Mouse (Mus musculus) kidney, adult 11 months (tissue): ENCODE measurements around the gene Tmem54.

Source experiments
- DNase-seq: peaks from one replicate; pipeline ENCODE4 v3.0.0; 2022

Tmem54 gene

DNA sequence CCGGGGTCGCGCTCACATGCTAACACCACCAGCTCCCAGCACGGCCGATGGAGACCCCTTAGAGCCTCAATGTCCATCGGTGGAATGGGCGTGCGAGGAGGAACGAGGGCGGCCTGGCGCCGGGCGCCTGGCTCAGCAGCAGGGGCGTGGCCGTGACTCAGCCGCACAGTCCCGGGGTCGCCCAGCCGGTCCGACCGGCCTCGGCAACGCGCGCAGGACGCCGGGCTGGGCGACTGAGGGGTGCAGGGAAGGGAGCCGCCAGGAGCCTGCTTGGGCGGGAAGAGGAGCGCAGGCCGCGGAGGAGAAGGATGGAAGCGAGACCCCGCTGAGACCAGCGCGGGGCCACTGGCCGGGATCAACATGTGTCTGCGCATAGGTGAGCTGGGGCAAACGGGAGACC lies at the start of gene Tmem54:
Gene Tmem54 (plus strand): TSS at position 193 of the 400 bp plus-strand sequence.
- no peak for DNase-seq

DNA sequence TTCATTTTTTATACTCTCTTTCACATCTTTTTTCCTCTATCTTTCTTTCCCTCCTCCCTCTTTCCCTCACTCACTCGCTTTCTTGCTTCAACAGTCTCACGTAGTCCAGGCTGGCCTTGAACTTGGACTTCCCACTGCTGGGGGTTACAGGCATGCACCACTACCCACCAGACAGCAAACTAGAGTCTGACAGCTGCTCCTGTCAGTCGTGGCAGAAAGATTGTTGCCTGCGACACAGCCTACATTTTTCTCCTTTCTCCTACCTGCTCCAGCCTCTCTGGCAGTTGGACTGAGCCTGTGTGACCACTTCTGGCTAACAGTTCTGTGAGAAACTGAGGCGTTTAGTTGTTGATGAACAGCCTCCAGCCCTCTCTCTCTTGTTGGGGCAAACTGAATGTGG lies 49.8 kb upstream of the Tmem54 start:
- no peak for DNase-seq

- DNase-seq: peak; percentile 96
These were observed 47.7 kb upstream of the Tmem54 start for GRCm38 (mm10) chr4:129057533-129058206.

- peak; percentile 36 for DNase-seq
These were observed 46.9 kb upstream of the Tmem54 start, which contains the start of gene Rnf19b for GRCm38 (mm10) chr4:129058207-129059092. Gene Rnf19b, plus strand, starts transcription at chr4:129058271.

GRCm38 (mm10) chr4:129059125-129059551 lies 46.2 kb upstream of the Tmem54 start:
- DNase-seq: peak; percentile 31

DNA sequence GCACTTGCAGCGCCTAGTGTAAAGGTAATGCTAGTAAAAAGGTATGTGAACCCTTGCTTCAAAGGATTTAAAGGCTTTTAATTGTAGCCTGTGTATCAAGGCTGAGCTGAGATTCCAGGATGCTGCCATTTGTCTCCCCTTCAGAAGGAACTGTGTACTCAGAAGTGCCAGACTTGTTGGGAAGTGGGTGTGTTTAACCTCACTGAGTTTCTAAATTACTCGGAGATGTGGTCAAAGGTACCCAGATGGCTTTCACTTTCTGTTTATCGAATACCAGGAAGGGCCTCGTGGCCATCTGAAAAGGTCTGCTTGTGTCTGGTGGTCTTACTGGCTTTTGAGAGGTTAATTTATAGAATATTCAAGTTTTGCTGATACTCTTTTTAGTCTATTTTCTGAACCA lies 45.4 kb upstream of the Tmem54 start:
- DNase-seq: no peak

GRCm38 (mm10) chr4:129061486-129061885 lies 43.9 kb upstream of the Tmem54 start:
- DNase-seq: no peak

GRCm38 (mm10) chr4:129062281-129063075 lies 42.9 kb upstream of the Tmem54 start:
- DNase-seq: no peak

DNA sequence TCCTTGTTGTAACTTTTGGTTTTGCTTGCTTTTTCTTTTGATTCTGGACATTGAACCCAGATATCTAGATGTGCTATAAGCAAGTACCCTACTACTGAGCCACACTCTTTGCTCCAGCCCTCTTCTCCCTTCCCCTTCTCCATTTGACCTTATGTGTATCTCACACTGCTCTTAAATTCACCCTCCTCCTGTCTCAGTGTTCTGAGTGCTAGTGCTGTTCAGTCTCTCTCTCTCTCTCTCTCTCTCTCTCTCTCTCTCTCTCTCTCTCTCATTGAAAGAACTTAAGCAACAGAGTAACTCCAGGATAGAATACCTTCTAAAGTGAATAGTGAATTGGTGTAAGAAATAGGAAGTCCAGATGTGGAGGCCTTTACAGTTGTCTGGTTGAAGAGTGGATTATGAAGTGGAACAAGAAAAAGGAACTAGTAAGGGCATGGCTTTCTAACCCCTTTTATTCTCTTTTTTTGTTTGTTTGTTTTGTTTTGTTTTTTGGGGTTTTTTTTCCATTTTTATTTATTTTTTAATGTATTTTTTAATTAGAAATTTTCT lies 39.6 kb upstream of the Tmem54 start:
- no peak for DNase-seq

GRCm38 (mm10) chr4:129067638-129068415 lies 37.5 kb upstream of the Tmem54 start:
- DNase-seq: no peak

DNA sequence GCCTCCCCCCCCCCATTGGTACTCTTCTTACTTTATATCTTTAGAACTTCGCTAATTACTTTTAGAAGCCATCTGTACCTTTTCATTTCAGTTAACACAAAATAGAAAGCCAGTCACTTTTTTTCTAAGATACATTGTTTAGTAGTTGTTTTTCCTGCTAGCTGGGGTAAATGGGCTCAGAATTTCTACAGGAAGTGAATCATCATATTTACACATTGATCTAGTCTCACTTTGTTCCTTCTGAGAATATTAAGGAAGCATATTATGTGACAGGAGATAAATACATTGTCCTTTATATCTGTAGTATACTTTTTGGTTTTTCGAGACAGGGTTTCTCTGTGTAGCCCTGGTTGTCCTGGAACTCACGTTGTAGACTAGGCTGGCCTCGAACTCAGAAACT lies 36.5 kb upstream of the Tmem54 start:
- DNase-seq: no peak

GRCm38 (mm10) chr4:129079126-129079525 lies 26.2 kb upstream of the Tmem54 start:
- no peak for DNase-seq

GRCm38 (mm10) chr4:129081041-129081440 lies 24.3 kb upstream of the Tmem54 start:
- no peak for DNase-seq

- no peak for DNase-seq
These were observed 23.8 kb upstream of the Tmem54 start for GRCm38 (mm10) chr4:129081512-129081911.

GRCm38 (mm10) chr4:129081939-129082338 lies 23.4 kb upstream of the Tmem54 start:
- no peak for DNase-seq

GRCm38 (mm10) chr4:129082379-129083115 lies 22.8 kb upstream of the Tmem54 start:
- peak; percentile 68 for DNase-seq

DNA sequence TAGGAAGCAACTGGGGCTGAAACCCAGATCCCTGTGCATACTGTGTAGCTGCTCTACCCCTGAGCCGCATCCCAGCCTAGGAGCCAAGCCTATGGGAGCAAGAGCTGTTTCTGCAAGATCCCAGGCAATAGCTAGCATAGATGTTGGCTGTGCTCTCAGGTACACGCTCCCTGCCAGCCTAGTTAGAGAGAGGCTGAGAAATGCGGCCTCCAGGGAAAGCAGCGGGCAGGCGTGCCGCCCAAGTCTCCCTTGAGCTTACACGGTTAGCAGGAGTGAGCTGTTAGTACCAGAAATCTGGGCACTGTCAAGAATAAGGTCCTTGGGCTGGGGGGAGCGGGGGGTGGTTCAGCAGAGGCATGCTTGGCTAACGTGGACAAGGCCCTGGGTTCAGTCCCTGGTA lies 20.5 kb upstream of the Tmem54 start:
- no peak for DNase-seq

GRCm38 (mm10) chr4:129086078-129086477 lies 19.3 kb upstream of the Tmem54 start:
- peak; percentile 38 for DNase-seq

DNA sequence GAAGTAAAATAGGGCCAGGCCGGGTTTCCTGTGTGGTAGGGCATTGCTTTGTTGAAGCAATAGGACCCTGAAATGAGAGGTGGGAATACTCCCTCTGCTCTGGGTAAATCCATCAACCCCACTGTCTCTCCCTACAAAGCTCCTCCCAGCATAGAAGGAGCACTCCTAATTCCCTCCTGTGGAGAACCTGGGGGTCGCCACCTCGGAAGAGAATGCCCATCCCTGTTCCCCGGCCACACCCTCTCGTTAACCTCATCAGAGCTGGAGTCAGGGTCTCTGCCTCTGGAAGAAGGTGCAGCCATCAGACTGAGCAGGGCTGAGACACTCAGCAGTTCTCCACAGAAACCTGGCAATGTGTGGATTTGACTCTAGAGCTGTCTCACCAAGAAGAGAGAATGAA lies 17.5 kb upstream of the Tmem54 start:
- DNase-seq: no peak

- DNase-seq: no peak
These were observed 10.1 kb upstream of the Tmem54 start for GRCm38 (mm10) chr4:129095276-129095675.

DNA sequence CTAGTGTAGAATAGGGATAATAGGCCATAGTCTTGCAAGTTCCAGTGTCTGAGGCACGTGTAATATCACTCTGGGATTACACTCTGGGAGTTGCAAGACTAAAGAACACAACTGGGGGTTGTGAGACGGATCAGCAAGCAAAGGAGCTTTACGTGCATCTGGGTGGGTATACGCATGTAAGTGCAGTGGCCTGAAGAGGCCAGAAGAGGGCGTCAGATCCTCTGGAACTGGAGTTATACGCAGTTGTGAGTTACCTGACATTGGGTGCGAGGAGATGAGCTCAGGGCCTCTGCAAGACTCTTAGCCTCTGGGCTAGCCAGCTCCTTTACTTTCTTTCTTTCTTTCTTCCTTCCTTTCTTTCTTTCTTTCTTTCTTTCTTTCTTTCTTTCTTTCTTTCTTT lies 8.3 kb upstream of the Tmem54 start:
- DNase-seq: no peak
